Mouse (Mus musculus) kidney, postnatal 0 days (tissue): ENCODE measurements around the gene Zfp184. TPM values are rescaled to one million over a fixed set of nuclear protein-coding genes. Genes with fewer than 3 reads are reported as not detected.

ENCODE experiments used
- ATAC-seq: fragments of 200-750 bp; cut with Nextera tagmentation; replicated peaks from 2 replicates; pipeline ENCODE4 v1.8.0; 2017; ENCODE audit warnings: low read depth, moderate number of reproducible peaks, moderate TSS enrichment, moderate library complexity; ENCODE audit not compliant: low FRiP score
- DNase-seq: peaks from one replicate; pipeline ENCODE4 v3.0.0-alpha.2; 2016; ENCODE audit warnings: low spot score
- H3K27ac ChIP-seq: fragments of 300-500 bp; sonication (generic); 2 replicates; pipeline ENCODE4 v1.5.1; 2014; ENCODE audit warnings: mild to moderate bottlenecking
- H3K27me3 ChIP-seq: fragments of 300-500 bp; sonication (generic); 2 replicates; pipeline ENCODE4 v1.6.1; 2014; ENCODE audit warnings: low read length, mixed read lengths; ENCODE audit not compliant: insufficient read depth
- H3K36me3 ChIP-seq: fragments of 300-500 bp; sonication (generic); 2 replicates; pipeline ENCODE4 v1.6.1; 2014; ENCODE audit warnings: low read length, mixed read lengths; ENCODE audit not compliant: insufficient read depth
- H3K4me1 ChIP-seq: fragments of 300-500 bp; sonication (generic); replicated peaks from 2 replicates; pipeline ENCODE4 v1.6.1; 2014; ENCODE audit warnings: antibody characterized with exemption, low read length, mixed read lengths; ENCODE audit not compliant: insufficient read depth
- H3K4me2 ChIP-seq: fragments of 300-500 bp; sonication (generic); 2 replicates; pipeline ENCODE4 v1.6.1; 2014; ENCODE audit warnings: mild to moderate bottlenecking, low read length, moderate library complexity, mixed read lengths
- H3K4me3 ChIP-seq: fragments of 300-500 bp; sonication (generic); replicated peaks from 2 replicates; pipeline ENCODE4 v1.5.1; 2014; ENCODE audit warnings: low read depth, low read length
- H3K9ac ChIP-seq: fragments of 300-500 bp; sonication (generic); 2 replicates; pipeline ENCODE4 v1.6.1; 2014; ENCODE audit warnings: low read depth, low read length
- H3K9me3 ChIP-seq: fragments of 300-500 bp; sonication (generic); replicated peaks from 2 replicates; pipeline ENCODE4 v1.6.1; 2016; ENCODE audit warnings: low read length, inconsistent platforms, mixed read lengths
- CTCF ChIP-seq: IDR thresholded peaks from 2 replicates; pipeline ENCODE4 v1.5.1; 2016; ENCODE audit warnings: antibody characterized with exemption, low read depth, mild to moderate bottlenecking, moderate library complexity
- WGBS: fragments of 180-500 bp; shearing (Covaris S2); extraction: QIAGEN DNeasy Blood & Tissue Kit; methylation state at CpG from one replicate; pipeline ENCODE4 v1.1.7; 2014; 5-methylcytosine and 5-hydroxymethylcytosine counted together
- microRNA counts: library from miRNA; unstranded; fragments of <30 nt; microRNA quantifications from one replicate; lab custom pipeline; 2015
- microRNA-seq: library from miRNA; unstranded; fragments of <30 nt; microRNA quantifications from one replicate; pipeline ENCODE4, GENCODE M21; 2016
- polyA plus RNA-seq: library from polyadenylated mRNA; unstranded; fragments of >200 nt; fragmentation: Nextera tagmentation; extraction: Ambion mirVana; gene quantifications from 2 replicates; pipeline ENCODE4 v1.2.1, GENCODE M21; 2015

The Zfp184 gene
- polyA plus RNA-seq, 1 experiment from 2014 or later = 8.5 TPM

- peaks cover 9% of the 10 kb centered on the region for H3K4me1 ChIP-seq
- TF ChIP-seq CTCF = no peak
- ATAC-seq (no peak), DNase-seq (no peak)
- WGBS = 48% methylated on average over 7 of the region's 7 CpGs
- no peaks in the 10 kb centered on the region for H3K36me3 ChIP-seq
- no peaks in the 10 kb centered on the region for H3K9me3 ChIP-seq
- no peak overlapping the region for H3K4me2 ChIP-seq
- no peak overlapping the region for H3K27ac ChIP-seq
- H3K27me3 ChIP-seq = peaks cover 87% of the 10 kb centered on the region
- no peak overlapping the region for H3K9ac ChIP-seq
- no peak overlapping the region for H3K4me3 ChIP-seq
Observed at GRCm38 (mm10) chr13:22007872-22008271, 63.0 kb downstream of the Zfp184 start.

GRCm38 (mm10) chr13:22008707-22009106 lies 63.8 kb downstream of the Zfp184 start:
- H3K4me3 ChIP-seq = no peak overlapping the region
- no peak overlapping the region for H3K4me2 ChIP-seq
- no peaks in the 10 kb centered on the region for H3K9me3 ChIP-seq
- H3K9ac ChIP-seq = no peak overlapping the region
- H3K4me1 ChIP-seq = peaks cover 9% of the 10 kb centered on the region
- H3K27ac ChIP-seq = no peak overlapping the region
- TF ChIP-seq CTCF = no peak
- no peaks in the 10 kb centered on the region for H3K36me3 ChIP-seq
- DNase-seq (no peak), ATAC-seq (no peak)
- peaks cover 83% of the 10 kb centered on the region for H3K27me3 ChIP-seq
- 81% methylated on average over 3 of the region's 3 CpGs for WGBS

GRCm38 (mm10) chr13:22009642-22010041 lies 64.7 kb downstream of the Zfp184 start, which contains the start of gene Prss16:
Gene Prss16, minus strand, starts transcription at chr13:22009742.
- Histone ChIP-seq H3K27ac (no peak within 1 kb of the TSS), H3K36me3 (no peaks in the 10 kb centered on the region), H3K4me3 (no peak within 1 kb of the TSS), H3K9ac (no peak within 1 kb of the TSS), H3K27me3 (peaks cover 82% of the 10 kb centered on the region), H3K9me3 (no peaks in the 10 kb centered on the region), H3K4me1 (peaks cover 9% of the 10 kb centered on the region), H3K4me2 (no peak within 1 kb of the TSS)
- WGBS = 30% methylated on average over 7 of the region's 7 CpGs
- DNase-seq (no peak), ATAC-seq (no peak)
- TF ChIP-seq CTCF = no peak

MicroRNAs within 50 kb of the gene (microRNA counts, 519-probe panel; counts per million panel counts)
- microRNA mmu-miR-1983 (lab: Ali Mortazavi, UCI) = 5,022 counts per million, percentile 83 among the panel's probes with 10 or more counts

Small RNA genes lying within 50 kb of the gene (microRNA-seq; reads per million reads assigned to microRNA genes)
- gene Gm44456 = 1.0 reads per million
- gene Mir1983 = 507 reads per million, percentile 72 among the genes with 10 or more reads in this experiment

Other genes with a start within 250 kb of the Zfp184 start
- not detected in 2 replicates for gene Olfr1359, start 247.0 kb upstream of the Zfp184 start, polyA plus RNA-seq
- 2.1 and 3.7 TPM in 2 replicates for gene Hist1h2bl, start 229.0 kb upstream of the Zfp184 start, polyA plus RNA-seq
- gene Hist1h2ai, start 228.7 kb upstream of the Zfp184 start, polyA plus RNA-seq = 21.2 and 27.1 TPM in 2 replicates
- 5.6 and 7.2 TPM in 2 replicates for gene Hist1h3h, start 227.4 kb upstream of the Zfp184 start, polyA plus RNA-seq
- 2.1 and 2.4 TPM in 2 replicates for gene Hist1h2bm, start 223.1 kb upstream of the Zfp184 start, polyA plus RNA-seq
- 0.34 and 0.65 TPM in 2 replicates for gene Hist1h4j, start 210.0 kb upstream of the Zfp184 start, polyA plus RNA-seq
- gene Hist1h4k, start 194.6 kb upstream of the Zfp184 start, polyA plus RNA-seq = 2.0 and 3.0 TPM in 2 replicates
- gene Hist1h2ak, start 191.3 kb upstream of the Zfp184 start, polyA plus RNA-seq = 18.1 and 21.5 TPM in 2 replicates
- 1.8 and 4.6 TPM in 2 replicates for gene Hist1h2bn, start 191.0 kb upstream of the Zfp184 start, polyA plus RNA-seq
- 13.2 and 13.8 TPM in 2 replicates for gene Hist1h1b, start 164.5 kb upstream of the Zfp184 start, polyA plus RNA-seq
- gene Hist1h3i, start 161.7 kb upstream of the Zfp184 start, polyA plus RNA-seq = 66.0 and 72.0 TPM in 2 replicates
- 4.6 TPM in 1 of 2 replicates, not detected in the other for gene Hist1h2an, start 157.9 kb upstream of the Zfp184 start, polyA plus RNA-seq
- gene Hist1h2bp, start 157.6 kb upstream of the Zfp184 start, polyA plus RNA-seq = 0.71 and 1.5 TPM in 2 replicates
- gene Hist1h2bq, start 134.9 kb upstream of the Zfp184 start, polyA plus RNA-seq = 12.2 and 13.7 TPM in 2 replicates
- gene Hist1h2ao, start 134.6 kb upstream of the Zfp184 start, polyA plus RNA-seq = not detected in 2 replicates
- not detected in 2 replicates for gene Hist1h4m, start 133.3 kb upstream of the Zfp184 start, polyA plus RNA-seq
- 6.0 and 6.3 TPM in 2 replicates for gene Hist1h4n, start 112.9 kb upstream of the Zfp184 start, polyA plus RNA-seq
- 2,281 and 2,496 TPM in 2 replicates for gene Hist1h2ap, start 111.6 kb upstream of the Zfp184 start, polyA plus RNA-seq
- 13.2 TPM in 2 replicates for gene Hist1h2br, start 111.4 kb upstream of the Zfp184 start, polyA plus RNA-seq
- gene Pom121l2, start 36.1 kb downstream of the Zfp184 start, polyA plus RNA-seq = not detected in 2 replicates
- 0.21 and 0.60 TPM in 2 replicates for gene Prss16, start 64.6 kb downstream of the Zfp184 start, polyA plus RNA-seq
- 4.0 and 4.5 TPM in 2 replicates for gene Hist1h2ah, start 90.5 kb downstream of the Zfp184 start, polyA plus RNA-seq
- gene Hist1h2bk, start 90.8 kb downstream of the Zfp184 start, polyA plus RNA-seq = 4.0 and 4.8 TPM in 2 replicates
- gene Hist1h4i, start 96.3 kb downstream of the Zfp184 start, polyA plus RNA-seq = 15.3 and 17.2 TPM in 2 replicates
- gene Hist1h2ag, start 97.8 kb downstream of the Zfp184 start, polyA plus RNA-seq = 33.8 and 48.4 TPM in 2 replicates
- 8.5 and 10.2 TPM in 2 replicates for gene Hist1h2bj, start 98.1 kb downstream of the Zfp184 start, polyA plus RNA-seq
- not detected in 2 replicates for gene Vmn1r188, start 139.3 kb downstream of the Zfp184 start, polyA plus RNA-seq
- gene Vmn1r189, start 160.7 kb downstream of the Zfp184 start, polyA plus RNA-seq = not detected in 2 replicates
- not detected in 2 replicates for gene Vmn1r191, start 238.9 kb downstream of the Zfp184 start, polyA plus RNA-seq
- not detected in 2 replicates for gene Vmn1r192, start 246.0 kb downstream of the Zfp184 start, polyA plus RNA-seq